Mouse (Mus musculus): ENCODE measurements around the gene Trim31. TPM values are rescaled to one million over a fixed set of nuclear protein-coding genes. Genes with fewer than 3 reads are reported as not detected.
A peak's percentile ranks its signal among the peaks of the same experiment; 100 is the strongest.

Trim31 gene
- total RNA-seq, 2 experiments from 2014 or later: not detected

DNA sequence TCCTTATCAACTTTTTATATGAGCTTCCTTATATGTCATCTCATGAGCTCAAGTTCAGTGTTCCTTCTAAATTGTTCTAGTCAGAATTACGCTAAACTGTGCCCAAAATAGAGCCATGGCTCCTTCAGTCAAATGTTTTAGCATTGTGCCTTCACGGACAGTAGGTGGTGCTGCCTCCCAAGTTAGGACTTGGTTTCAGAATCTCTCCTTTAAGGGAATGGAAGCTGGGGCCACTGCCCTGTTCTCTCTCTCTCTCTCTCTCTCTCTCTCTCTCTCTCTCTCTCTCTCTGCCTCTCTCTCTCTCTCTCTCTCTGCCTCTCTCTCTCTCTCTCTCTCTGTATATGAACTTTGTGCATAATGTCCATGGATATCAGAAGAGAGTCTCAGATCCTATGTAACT lies 5.6 kb upstream of the Trim31 start:
- DNase-seq: no peak

DNA sequence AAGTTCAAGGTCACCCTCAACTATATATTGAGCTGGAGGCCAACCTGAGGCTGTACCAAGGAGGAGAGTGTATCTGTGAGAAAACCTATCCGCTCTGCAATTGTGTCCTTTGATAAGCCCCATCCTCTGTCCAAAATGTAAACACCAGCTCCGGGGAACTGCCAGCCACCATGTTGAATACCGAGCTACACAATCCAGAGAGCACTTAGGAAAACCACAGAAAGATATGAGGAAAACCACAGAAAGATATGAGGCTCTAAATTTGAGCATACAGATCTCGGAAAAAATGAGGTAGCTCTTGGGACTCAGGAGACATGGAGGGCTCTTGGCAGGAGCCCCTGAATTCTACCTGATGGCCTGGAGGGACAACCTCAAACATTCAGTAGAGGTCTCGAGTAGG lies 4.5 kb upstream of the Trim31 start:
- no peak for DNase-seq
- intact Hi-C loops (cut with DNase I; ENCODE audit: low total_unique reads): no loop called here

More for the DNA sequence above, 5.6 kb upstream of the Trim31 start:
- intact Hi-C loops (cut with DNase I; ENCODE audit: low total_unique reads): no loop called here

DNA sequence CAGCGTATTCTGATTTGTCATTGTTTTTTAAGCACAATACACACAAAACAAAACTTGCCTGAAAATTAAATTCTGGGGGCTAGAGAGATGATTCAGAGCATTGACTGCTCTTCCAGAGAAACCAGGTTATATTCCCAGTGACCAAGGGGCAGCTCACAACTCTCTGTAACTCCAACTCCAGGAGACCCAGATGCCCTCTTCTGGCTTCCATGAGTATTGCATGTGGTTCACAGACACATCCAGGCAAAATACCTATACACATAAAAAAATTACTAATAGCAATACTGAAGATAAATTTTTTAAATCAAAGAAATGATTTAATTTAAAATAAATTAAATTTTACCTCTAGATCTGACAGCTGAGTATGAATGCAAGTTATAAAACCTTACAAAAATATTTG lies 1.3 kb upstream of the Trim31 start:
- DNase-seq: peak; percentile 8
- intact Hi-C loops (cut with DNase I; ENCODE audit: low total_unique reads): no loop called here

GRCm38 (mm10) chr17:36897065-36897464 lies 853 bp upstream of the Trim31 start:
- no peak for DNase-seq
- intact Hi-C loops (cut with DNase I; ENCODE audit: low total_unique reads): no loop called here

DNA sequence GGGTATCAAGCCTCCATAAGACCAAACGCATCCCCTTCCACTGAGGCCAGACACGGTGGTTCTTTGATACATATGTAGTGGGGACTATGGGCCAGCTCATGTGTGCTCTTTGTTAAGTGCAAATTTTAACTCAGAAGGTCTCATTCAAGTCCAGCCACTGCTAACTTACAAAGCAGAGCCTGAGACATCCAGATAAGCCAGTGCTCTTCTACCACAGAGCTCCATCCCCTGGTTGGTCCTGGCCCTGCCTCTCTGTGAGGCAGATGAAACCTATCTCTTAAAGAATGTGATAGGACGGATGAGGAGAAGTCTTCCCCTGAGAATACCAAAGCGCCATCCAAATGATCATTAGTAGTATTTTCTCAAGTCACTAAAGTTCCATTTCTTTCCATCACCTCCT lies 1.5 kb downstream of the Trim31 start:
- no peak for DNase-seq
- intact Hi-C loops (cut with DNase I; ENCODE audit: low total_unique reads): no loop called here

DNA sequence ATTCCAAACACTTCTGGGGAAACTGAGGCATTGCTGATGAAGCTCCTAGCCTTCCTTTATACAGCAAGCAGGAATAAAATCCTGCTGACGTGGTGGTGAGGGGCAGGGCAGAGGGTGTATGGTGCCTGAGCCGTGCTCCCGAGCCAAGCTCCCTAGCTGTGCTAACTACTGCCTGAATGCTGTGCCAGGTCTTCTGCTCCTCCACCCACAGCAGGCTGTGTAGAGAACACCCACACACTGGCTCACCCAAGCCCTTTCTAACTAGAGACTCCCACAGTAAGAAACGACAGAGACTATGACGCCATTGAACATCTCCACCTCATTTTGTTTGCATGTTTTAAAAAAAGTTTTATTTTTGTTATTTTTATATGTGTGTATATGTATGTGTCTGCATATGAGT lies 2.1 kb downstream of the Trim31 start:
- DNase-seq: no peak
- intact Hi-C loops (cut with DNase I; ENCODE audit: low total_unique reads): no loop called here

- DNase-seq: no peak
- intact Hi-C loops (cut with DNase I; ENCODE audit: low total_unique reads): no loop called here
Observed at GRCm38 (mm10) chr17:36900691-36901090, 2.8 kb downstream of the Trim31 start.

DNA sequence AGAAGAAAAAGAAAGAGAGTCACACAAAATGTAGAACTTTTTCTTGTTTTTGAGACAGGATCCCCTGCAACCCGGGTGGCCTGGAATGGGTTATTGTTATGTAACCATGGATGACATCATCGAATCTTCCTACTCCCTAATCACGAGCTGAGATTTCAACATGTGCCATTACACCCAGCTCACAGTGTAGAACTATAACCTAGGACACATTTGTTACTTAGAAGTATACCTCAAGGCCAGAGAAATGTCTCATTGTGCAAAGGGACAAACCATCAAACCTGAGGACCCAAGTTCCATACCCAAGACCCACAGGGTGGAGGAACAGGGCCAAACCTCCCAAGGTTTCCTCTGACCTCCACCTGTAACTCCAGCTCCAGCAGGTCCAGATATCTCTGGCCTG lies 5.7 kb downstream of the Trim31 start:
- DNase-seq: no peak
- intact Hi-C loops (cut with DNase I; ENCODE audit: low total_unique reads): no loop called here

DNA sequence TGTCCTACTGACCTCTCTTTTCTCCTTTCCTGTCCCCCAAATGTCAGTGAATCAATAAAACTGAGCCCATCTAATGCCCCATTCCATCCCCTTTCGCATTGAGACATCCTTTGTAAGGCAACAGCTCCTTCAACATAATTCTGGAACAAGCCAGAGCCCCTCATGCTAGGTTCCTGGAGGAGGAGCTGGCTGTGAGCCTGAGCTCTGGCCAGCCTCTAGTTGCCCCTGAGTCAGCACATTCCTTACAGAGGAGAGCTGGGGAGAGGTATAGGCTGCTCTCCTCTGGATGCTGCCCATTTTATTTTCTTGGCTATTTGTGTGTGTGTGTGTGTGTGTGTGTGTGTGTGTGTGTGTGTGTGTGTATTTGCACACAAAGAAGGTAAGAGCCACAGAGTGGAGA lies 10.3 kb downstream of the Trim31 start:
- intact Hi-C loops (cut with DNase I; ENCODE audit: low total_unique reads): no loop called here
- no peak for DNase-seq

GRCm38 (mm10) chr17:36909802-36910201 lies 11.9 kb downstream of the Trim31 start:
- intact Hi-C loops (cut with DNase I; ENCODE audit: low total_unique reads): no loop called here
- DNase-seq: no peak

GRCm38 (mm10) chr17:36912031-36912430 lies 14.1 kb downstream of the Trim31 start:
- intact Hi-C loops (cut with DNase I; ENCODE audit: low total_unique reads): no loop called here
- no peak for DNase-seq

DNA sequence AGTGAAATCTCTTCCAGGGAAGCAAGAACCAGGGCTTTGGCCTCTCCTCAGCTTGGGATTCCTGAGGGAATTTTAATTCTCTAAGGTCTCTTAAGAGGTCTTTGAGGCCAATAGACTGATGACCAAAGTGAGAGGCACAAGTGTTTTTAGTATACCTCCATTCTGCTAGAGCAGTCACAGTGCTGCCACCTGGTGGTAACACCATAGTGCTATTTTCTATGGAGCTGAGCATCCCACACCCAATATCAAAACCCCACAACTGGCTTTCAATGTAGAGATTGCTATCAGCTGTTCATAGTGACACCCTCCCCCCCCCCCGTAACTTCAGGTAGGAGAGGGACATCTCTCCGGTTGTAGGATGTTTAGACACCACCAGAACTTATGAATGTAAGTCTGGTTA lies 16.2 kb downstream of the Trim31 start:
- DNase-seq: peak; percentile 77
- intact Hi-C loops (cut with DNase I; ENCODE audit: low total_unique reads): no loop called here

- peak; percentile 38 for DNase-seq
- intact Hi-C loops (cut with DNase I; ENCODE audit: low total_unique reads): loop anchor here (5.0 kb wide), 1 partner anchor 82 kb away; no protein-coding TSS in a partner anchor
Observed at GRCm38 (mm10) chr17:36915076-36915475, 17.2 kb downstream of the Trim31 start.

DNA sequence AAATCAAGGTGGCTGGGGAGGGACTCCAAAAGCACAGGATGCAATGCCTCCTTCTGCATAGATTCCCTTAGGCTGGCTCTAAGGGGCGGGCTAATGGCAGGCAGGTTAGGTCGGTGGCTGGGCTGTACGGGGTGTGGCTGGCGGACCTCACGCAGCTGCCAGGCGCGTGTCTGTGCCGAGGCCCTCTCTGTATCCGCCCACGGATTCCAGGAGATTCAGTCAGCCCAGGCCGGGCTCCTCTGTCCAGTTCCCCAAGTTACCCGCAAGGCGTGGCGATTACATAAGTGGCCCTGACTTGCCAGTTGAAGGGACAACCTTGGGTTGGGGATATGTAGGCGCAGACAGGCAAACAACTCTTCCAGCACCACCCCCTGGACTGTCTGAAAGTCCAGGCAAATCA lies 22.3 kb downstream of the Trim31 start:
- intact Hi-C loops (cut with DNase I; ENCODE audit: low total_unique reads): no loop called here
- DNase-seq: no peak

DNA sequence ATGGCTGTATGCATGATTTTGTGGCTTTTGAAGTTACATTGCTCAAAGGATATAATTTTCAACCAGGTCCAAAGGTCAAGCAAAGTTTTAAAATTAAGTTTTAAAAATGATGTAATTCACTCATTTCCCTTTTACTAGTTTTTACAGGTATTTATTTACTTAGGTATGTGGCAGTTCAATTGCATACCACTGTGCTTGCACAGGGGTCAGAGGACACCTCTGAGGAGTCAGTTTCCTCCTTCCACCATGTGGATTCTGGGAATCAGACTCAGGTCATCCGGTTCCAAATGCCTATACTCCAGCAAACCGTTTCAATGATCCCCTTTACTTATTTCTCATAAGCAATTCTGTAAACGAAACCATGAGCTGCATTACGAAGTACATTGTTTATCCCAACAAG lies 24.8 kb downstream of the Trim31 start:
- no peak for DNase-seq
- intact Hi-C loops (cut with DNase I; ENCODE audit: low total_unique reads): no loop called here

DNA sequence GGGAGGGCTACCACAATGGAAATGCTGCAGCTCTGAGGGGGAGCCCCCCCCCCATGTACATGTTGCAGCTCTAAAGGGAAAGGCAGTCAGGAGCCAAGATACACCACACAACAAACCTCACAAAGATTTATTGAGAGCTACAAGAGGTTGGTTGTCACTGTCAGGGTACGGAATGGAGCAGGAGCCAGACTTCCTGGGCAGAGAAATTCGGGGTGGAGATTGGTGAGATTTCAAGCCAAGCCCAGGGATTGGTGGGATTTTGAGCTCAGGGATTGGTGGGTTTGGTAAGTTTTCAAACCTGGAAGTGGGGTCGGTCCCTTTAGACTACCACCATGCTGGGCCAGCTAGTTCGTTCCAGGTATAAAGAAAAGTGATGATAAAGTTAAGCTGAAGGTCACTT lies 25.6 kb downstream of the Trim31 start:
- no peak for DNase-seq

DNA sequence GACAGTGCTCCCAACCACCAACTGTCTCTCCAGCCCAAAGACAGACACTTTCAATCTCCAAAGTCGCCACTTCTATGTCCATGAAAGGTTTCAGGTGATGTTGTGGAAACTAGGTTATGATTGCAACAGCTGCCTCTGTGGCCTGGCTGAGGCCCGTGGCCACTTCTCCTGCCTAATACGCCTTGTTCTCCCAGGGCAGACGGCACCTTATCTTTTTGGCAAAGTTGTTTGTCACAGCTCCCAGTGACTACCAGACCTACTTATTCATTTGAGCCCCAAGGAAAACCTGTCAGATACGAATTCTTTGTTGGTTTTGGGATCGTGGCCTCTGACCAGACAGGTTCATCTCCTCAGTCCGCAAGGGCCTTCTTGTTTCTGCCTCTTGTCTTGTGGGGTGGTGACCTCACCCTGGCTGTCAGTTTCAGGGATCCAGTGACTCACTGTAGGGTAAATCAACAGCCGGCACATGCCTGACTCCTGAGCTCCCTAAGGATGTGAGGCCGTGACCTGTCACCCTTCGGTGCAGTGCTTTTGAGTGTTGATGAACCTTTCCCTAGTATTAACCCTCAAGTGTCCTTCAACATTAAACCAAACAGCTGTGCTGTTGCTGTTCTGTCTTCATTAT lies 29.7 kb downstream of the Trim31 start:
- intact Hi-C loops (cut with DNase I; ENCODE audit: low total_unique reads): no loop called here
- DNase-seq: no peak

More for the DNA sequence above, 25.6 kb downstream of the Trim31 start:
- intact Hi-C loops (cut with DNase I; ENCODE audit: low total_unique reads): no loop called here

GRCm38 (mm10) chr17:36929236-36929932 lies 31.5 kb downstream of the Trim31 start:
- no peak for DNase-seq
- intact Hi-C loops (cut with DNase I; ENCODE audit: low total_unique reads): no loop called here

DNA sequence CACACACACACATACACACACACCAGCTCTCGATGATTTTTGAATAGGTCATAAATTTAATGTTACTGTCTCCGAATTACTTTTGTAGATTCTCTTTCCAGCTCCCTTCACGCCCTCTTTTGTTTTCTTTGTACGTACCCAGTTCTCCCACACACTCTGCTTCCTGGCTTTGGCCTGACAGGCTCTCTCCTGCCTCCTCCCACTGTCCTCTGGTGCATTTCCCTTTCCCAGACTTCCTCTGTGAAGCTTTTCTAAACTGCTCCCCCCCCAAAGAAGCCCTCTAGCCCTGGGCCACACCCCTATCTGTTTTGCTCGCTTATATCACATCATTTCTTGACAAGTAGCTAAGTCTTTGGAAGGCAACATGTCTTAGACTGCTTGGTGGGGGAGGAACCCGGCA lies 32.3 kb downstream of the Trim31 start:
- DNase-seq: no peak
- intact Hi-C loops (cut with DNase I; ENCODE audit: low total_unique reads): no loop called here

DNA sequence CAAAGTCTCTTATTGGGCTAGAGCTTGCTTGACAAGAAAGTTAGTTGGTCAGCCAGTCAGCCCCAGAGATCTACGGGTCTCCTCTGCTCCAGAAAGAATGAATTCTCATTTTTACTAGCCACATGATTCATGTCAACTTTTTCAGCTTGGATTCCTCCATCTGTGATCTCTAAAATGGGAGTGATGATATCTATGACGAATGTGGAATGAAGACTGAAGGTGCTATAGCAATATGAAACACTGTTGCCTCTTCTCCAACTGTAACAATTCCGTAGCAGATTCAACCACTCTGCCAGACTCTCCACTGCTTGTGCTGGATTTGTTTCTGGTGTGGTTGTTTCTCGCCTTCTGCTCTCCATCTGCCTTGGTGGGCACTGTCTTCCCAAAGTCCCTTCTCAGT lies 33.2 kb downstream of the Trim31 start:
- intact Hi-C loops (cut with DNase I; ENCODE audit: low total_unique reads): no loop called here
- no peak for DNase-seq

DNA sequence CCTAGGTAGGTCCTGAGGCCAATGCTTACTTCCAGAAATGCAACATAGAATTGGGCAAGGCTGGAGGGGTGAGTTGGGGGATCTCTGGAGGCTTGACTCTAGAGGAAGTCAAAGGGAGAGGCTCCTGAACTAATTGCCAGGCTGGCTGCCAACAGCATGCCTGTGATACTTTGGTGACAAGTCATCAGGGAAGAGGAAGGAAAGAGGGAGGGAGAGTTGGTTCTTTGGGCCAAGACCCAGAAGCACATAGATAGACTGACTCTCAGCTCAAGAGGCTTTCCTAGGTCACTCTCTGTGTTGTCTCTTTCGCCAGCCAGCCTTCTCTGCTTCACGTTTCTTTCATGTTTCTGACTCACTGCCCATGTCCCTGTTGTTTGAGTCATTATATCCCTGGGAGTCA lies 33.9 kb downstream of the Trim31 start:
- intact Hi-C loops (cut with DNase I; ENCODE audit: low total_unique reads): no loop called here
- DNase-seq: no peak

DNA sequence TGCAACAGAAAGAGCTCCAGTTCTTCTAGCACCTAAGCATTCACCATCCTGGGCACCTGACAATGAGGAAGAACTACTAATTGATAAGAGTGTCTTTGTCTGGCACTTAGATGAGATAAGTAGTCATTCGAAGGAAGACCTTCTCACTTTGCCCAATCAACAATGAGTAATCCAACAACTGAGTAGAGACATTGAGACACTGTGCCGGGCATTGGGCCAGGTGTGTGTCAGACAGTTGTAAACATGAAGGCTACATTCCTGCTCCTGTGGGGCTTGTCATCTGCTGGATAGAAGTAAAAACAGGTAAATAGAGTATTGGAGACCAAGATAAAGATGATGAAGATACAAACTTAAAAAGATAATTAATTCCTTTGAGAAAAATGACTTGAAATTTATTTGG lies 40.1 kb downstream of the Trim31 start:
- no peak for DNase-seq
- intact Hi-C loops (cut with DNase I; ENCODE audit: low total_unique reads): no loop called here

Measured in gastrocnemius, postnatal 14 days (tissue).